Mouse (Mus musculus) thymus, adult 18-20 months (tissue): ENCODE results near the gene Arl8a.

Source experiments
- DNase-seq, 2 experiments: peaks; one replicate each; pipeline ENCODE4 v3.0.0; 2022; ENCODE audit warnings: mixed read lengths in 2 of 2

Arl8a gene

DNA sequence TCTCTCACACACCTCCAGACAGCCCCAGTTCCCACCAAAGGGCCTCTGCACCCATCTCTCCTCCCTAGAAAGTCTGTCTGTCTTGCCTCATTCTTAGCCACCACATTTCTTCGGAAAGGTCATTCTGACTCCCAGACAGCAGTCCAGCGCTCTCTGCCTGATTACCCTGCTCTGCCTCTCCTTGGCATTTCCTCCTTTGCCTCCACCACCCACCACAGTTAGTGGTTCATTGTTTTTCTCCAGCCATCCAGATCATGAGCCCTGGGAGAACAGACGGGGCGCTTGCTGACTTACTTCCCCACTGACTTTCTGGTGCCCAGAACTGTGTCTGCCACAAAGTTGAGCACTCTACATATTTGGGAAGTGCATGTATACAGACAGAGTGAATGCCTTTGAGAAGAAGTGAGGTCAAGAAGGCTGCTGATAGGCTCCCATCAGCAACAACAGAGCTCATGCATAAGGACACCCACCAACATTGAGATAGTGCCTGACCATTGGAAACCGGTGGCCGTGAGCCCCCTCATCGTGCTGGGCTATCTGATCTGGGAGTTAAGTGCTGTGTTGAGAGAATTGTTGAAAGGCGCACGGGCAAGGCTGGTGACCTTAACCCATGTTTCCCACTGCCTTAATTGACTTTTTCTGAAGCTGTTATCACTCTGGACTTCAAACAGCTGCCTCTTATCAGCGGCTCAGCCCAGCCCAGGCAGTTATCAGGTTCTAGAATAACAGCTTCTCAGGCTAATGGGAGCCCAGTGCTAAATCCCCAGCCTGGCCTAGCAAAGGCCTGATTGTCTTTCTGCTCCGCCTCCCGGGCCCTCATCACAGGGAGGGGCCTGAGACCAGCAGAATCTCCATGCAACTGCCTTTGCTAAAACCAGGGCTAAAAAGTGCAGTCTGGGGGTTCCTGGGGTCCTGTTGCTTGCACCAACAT lies 57.8 kb downstream of the Arl8a start:
- no peak for DNase-seq

DNA sequence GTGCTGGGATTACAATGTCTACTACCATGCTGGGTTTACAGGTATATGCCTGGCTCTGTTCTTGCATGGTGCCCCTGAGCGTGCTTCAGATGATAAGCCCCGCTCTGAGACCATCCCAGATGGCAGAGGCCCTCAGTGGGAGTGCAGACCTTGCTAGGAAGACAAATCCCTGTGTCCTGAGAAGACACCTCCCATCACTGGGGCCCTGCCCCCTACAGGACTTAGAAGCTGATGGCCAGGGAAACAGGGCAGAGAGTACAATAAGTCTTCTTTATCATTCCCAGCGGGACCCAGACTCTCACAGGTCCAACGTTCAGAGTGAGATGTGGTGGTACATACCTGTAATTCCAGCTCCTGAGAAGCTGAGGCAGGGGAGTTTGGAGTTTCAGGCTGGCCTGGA lies 58.6 kb downstream of the Arl8a start:
- DNase-seq: no peak
